Mouse (Mus musculus) skeletal muscle tissue, adult 2 months (tissue): ENCODE measurements at regions not wholly inside any gene's neighbourhood (a gene's known extent, or its start where the extent isn't known, plus 50 kb on each side); places are given as distances from the start of the nearest gene placed in this dataset.

Experiments used
- DNase-seq: peaks from one replicate; pipeline ENCODE4 v3.0.0-alpha.2; 2012; ENCODE audit warnings: low read depth, low spot score

DNA sequence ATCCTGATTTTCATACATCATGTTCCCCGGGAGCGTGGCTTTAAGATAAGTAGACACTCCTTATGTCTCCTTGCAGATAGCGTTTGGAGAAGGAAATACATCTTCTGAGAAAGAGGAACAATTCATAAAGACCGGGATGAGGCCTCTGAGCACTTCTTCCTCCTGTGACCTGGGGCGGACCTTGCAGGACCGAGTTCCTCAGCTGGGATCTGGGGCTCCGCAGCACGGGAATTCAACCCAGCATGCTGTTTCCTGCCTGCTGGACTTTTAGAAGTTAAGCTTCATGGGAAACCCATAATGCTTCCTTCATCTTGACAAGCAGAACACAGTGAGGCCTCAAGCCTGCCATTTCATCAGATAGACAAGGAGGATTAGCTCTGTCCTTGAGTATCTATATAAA, 491.4 kb downstream of the Fam19a5 start:
- no peak for DNase-seq

DNA sequence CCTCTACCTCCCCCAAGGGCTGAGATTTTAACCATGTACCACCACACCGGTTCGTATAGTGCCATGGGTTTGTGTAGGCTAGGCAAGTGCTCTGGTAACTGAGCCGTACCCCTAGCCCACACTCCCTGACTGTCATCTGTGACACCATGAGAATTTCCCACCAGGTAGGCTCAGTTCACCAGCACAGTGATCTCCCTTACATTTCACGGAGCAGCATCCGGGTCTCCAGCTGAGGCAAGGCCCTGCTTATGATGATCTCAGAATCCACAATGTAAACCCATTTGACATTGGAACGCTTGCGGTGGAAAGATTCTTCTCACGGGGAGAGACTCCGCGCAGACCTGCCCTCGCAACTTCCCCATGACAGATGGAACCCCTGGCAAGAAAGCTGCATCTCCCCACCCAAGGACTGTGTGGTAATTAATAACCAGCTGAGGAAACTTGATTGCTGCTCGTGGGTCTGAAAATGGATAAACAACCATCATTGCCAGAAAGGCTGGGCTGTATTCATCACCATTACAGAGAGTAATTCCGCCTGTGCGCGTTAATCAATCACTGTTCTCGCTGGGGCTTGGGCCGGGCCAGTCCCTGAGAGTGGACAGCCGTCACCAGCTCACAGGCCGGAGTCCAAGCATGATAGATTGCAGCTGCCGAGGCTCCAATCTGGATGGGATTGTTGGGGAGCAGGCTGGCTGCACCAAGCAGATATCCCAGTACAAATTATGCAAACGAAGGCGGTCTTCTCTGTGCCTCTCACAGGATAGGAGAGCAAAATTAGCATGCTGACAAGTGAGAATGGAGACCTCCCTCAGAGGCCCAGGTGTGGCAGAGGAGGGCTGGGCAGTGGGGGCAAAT, 492.3 kb downstream of the Fam19a5 start:
- DNase-seq = no peak

DNA sequence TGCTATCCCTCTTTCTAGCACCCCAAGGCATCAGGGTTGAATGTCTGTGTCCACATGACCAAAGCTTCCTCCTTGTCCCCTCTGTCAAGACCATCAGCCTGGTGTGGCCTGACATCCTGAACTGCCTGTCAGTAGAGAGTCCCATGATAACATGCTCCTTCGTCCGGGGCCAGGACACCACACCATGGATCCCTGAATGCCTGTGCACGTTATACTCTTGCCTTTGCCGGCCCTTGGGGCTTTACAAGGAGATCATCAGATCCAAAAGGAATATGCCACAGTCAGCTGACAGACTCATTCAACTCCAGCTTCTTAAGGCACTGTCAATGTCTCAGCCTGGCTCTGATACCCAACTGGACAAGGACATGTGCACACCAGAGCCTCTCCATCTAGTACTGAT, 493.5 kb downstream of the Fam19a5 start:
- no peak for DNase-seq

DNA sequence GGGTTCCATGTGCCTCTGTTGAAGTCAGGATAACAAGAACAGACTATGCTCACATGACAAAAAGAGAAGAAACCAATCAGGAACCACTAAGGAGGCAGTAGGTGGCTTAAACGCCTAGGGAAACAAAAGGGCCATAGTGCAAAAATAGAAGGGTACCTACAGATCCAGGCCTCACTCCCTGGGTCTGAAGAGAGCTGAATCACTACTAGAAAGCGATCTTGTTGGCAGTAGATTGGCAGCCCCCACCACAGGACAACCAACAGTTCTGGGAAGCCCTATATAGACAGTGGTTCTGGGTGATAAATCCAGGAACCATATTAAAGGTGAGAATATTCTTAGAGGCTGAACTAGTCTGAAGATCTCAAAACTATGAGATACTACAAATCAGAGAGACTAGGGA, 498.7 kb downstream of the Fam19a5 start:
- DNase-seq = no peak

DNA sequence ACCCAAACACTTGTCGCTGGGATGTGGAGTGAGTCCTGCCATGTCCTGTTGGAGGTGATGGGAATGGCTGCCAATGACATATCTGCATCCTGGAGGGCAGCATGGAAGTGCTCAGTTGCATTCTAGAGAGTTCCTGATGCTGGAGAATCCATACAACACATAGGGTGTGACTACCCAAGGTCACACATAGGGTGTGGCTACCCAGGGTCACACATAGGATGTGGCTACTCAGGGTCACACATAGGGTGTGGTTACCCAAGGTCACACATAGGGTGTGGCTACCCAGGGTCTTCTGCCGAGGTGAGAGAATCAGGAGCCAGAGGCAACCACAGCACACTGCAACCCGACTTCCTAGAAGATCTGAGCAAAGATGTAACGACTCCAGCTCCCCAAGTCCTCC, 514.0 kb downstream of the Fam19a5 start:
- DNase-seq = no peak

DNA sequence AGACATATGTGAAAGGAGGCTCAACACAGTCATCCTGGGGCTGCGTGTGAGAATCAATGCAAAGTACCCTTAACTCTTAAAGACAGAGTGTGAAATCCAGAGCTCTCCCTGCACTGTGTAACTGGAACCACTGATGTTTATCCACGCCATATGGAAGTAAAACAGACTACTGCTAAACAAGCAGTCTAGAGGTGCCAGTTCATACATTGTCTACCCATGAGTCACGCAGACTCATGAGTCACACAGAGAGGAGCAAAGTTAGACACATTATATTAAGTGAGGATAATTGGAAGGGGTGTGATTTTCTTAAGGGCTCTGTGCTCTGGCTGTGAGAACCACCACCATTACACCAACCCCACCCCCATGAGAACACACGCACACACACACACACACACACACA, 516.8 kb downstream of the Fam19a5 start:
- no peak for DNase-seq

DNA sequence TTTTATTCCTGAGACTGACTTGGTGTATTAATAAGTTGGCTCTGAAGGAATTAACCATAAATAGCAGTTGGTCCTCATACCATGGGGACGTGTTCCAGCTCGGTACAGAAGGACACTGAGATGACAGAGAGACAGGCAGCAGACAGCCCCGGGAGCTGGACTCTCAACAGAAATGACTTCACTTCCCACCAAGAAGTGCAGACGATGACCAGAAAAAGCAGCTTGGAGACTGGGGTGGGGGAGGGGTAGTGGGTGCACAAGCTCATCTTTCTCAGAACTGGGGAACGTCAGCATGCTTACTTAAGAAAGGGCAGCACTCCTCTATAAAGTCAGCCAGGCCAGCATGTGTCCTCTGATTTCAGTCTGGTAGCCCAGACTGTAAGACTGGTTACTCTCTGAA, 518.9 kb downstream of the Fam19a5 start:
- DNase-seq = no peak

DNA sequence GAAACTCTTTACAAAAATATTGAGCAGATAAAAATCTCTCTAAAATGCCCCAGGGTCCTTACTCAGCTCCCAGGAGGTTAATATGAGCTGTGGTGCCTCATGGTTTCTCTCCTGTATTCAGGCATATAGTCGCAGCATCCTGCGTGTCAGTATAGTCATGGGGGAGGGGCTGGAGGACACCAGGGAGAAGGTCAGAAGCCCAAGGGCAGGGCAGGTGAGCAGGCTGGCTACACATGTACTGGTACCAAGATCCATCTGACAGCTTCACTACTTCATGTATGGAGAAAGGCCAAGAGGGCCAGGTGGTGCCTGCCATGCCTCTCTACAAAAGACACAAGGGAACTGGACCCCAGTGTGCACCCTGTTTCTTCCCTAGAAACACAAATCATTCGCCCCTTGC, 524.4 kb downstream of the Fam19a5 start:
- DNase-seq = no peak

DNA sequence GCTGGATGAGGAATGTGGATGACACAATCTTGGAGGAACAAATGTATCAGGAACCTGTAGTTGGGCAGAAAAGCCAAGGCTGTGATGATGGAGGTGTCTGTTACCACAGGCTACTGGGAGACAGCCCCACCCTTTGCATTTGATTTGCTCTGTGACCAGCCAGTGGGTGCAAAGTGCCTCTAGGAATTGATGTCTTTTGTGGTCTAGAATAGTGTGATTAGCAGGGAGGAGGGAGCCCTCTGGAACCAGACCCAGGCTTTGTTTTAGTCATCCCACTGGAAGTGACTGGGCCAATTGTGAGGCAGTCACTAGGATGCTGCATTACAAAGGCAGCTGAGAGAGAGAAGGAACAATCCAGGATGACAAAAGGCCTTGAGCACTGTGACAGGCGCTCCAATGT, 527.4 kb upstream of the Zdhhc25 start:
- DNase-seq = no peak

DNA sequence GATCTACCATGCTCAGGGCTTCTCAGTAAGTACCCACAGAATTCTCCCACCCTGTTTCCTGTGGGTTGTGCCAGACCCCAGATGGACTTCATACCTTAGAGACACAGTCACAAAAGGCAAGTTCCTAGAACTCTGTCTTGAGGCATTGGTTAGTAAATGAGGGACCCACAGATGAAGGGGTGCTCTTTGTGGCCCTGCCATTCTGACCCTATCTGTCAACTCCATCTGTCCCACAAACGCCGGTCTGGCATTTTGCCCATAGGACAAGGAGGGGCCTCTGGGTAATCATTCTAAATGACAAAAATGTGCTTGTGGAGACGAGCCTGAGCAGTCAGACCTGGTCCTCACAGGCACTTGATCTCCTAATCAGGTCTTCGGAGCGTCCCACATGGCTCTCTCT, 516.2 kb upstream of the Zdhhc25 start:
- no peak for DNase-seq

DNA sequence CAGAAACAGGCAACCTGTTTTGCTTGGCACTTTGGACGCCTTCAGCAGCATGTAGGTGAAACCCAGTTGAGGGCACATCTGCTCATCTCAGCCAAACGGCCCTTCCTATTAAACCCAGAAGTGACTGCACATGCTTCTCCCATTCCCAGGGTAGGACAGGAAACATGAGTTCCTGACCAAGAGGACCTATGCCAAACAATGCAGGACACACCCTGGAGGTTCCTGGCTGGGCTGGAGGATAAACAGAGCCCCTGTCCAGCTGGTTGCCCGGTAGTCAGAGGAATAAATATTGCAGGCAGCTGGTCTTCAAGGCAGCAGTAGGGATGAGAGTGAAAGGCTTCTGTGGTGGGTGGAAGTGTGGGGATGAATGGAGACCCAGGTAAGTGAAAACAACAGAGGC, 514.5 kb upstream of the Zdhhc25 start:
- DNase-seq = peak; percentile 2

DNA sequence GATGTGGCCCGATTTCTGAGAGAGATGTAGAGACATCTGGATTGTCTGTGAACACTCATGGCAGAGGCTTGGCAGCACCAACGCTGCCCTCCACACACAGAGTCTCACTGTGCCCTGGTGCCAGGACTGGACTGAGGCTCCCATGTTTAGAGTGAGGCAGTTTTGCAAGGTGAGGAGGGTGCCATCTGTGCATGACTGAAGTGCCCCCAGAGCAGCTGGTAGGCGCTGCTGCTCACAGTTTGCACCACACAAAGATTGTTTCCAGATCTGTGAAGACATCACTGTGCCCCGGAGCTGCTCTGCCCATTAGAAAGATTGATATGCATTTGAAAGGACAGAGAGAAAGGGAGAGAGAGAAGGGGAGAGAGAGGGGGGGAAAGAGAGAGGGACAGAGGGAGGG, 510.6 kb upstream of the Zdhhc25 start:
- DNase-seq = no peak

DNA sequence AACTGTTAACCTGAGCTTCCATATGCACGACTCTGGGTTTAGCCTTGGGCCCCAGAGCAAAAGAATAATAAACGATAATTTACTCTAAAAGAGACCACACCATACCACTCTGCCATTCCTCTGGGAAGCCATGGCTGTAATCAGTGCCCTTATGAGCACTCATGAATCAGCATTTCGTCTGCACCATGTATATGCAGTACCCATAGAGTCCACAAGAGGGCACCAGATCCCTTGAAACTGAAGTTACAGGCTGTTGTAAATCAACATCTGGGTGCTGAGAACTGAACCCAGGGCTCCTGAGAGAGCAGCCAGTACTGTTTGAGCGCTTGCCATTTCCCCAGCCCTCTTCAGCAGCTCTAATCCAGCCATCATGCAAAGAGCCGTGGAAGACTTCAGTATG, 508.7 kb upstream of the Zdhhc25 start:
- DNase-seq = no peak

DNA sequence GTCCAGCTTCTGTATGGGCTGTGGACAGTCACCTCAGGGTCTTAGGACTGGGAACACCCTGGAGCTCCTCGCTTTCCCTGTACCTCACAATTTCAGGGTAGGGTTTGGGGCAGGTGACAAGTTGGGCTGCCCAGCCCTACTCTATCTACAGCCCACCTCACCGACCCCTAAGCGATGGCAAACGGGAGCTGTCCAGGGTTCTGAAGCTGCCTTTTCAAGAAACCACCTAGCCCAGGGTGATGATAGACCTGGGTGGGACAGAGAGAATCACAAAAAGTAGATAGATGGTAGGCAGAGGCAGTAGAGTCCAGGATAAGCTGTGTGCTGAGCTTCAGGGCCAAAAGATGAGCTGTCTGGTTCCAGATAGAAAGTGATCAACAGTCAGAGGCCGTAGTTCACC, 479.7 kb upstream of the Zdhhc25 start:
- DNase-seq = no peak

DNA sequence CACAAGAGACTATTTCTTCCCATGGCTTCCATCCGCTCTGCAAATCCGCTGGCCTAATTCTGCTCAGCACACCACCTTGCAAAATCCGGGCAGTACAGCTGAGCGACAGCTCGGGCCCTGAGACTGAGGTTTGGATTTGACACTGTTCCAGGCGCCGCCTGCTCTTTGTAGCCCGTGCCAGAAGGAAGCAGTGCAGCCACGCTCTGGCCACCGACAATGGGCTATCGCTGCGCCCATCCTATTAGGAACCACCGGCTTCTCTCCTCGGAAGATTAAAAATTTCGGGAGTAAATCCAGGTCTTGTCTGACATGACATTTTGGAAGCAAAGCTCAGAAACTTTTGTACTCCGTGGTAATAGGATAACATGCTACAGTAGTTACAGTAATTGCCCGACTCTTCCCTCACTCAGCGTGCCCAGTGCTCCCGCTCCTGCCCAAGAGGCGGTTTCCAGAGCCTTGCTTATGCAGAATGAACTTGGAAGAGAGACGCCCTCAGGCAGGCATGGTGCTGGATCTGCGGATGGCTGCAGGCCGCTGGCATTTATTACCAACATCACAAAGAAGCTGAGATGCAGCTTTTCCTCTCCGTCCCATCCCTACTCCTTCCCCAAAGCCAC, 476.1 kb upstream of the Zdhhc25 start:
- DNase-seq = no peak

DNA sequence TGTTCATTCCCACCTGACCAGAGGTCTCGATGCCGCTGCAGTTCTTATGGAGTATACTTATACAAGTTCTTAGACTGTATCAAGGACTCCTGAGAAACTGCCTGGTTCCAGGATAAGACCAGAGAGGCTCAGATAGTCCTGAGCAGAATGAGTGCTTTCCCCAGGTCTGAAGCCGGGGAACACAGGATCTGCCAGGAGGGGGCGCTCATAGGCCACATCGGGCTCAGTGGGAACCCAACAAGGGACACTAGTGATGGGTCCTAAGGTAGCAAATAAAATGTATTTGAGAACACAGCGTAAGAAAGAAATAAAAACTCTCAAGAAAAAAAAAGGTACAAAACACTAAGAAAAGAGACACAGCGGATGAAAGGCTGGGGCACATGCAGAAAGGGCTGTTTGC, 454.0 kb upstream of the Zdhhc25 start:
- DNase-seq = no peak

DNA sequence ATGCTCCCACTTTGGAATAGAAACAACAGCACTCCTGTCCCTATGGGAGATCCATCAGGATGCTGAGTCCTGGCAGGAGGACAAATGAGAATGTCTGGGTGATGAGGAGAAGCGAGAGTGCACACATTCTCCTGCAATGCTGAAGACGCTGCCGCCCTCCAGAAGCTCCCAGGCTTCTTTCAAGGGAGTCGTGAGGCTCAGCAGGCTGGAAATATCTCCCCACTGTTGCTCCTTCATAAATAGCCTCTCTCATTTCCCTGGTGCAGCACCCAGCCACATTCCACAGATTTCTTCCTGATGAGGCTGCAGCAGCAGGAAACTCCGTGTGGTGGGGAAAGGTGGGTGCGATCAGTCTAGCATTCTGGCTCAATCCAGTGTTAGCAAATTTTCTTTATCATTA, 448.9 kb upstream of the Zdhhc25 start:
- DNase-seq = no peak

DNA sequence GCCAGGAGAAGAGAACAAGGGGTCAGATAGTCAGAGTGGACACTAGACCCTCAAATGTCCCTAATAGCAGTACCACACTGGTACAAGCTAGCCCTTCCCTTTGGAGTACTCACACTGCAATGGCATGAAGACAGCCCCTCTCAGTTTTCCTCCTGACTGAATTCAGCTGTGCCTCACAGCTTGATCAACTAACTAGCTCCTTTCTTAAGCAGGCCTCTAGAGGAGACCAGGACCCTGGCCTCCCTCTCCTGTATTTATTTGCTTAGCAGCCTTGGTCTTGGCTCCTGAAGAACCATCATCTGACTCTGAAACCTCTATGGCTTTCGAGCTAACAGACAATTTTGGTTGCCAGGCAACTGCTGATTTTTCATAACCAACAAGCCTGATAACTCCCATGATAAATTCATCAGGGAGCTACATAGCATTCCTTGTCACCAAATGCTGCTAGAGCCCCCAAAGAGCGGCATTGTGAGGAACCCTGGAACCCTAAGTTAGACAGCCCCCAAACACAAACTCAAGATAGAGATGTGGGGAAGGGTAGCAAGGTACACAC, 440.4 kb upstream of the Zdhhc25 start:
- DNase-seq = no peak

DNA sequence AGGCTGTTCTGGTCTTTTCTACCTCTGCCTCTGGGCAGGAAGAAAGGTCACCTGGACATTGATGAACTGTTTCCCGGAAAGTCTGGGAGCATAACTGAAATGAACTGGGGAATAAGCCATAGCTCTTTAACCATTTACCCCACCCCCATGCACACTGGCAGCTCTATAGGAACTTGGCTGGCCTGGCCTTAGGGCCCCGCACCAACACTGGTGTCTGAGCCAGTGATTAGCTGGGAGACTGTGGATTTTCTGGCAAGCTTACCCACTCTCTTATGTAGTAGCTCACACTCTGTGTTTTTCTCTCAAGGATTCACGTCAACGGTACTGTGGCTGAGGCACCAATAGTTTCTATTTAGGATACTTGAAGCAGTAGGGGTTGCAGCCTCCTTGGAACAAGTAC, 439.8 kb upstream of the Zdhhc25 start:
- no peak for DNase-seq

DNA sequence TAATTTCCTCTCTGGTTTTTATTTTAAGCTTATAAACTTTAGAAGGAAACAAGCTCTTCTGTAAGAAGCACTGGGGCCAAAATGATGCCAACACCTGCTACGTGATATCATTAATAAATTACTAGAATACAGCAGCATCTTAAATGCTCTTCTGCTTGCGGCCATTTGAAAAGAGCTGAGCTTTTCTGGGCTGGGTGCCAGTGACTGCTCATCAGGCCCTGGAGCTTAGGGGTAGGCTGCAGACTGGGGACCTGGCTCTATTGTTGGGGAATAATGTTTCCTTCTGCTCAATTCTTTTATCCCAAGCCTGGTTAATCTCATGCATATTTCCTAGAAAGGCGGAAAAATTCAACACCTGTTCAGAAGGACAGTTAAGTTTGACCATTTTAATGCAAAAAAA, 436.7 kb upstream of the Zdhhc25 start:
- DNase-seq = no peak

DNA sequence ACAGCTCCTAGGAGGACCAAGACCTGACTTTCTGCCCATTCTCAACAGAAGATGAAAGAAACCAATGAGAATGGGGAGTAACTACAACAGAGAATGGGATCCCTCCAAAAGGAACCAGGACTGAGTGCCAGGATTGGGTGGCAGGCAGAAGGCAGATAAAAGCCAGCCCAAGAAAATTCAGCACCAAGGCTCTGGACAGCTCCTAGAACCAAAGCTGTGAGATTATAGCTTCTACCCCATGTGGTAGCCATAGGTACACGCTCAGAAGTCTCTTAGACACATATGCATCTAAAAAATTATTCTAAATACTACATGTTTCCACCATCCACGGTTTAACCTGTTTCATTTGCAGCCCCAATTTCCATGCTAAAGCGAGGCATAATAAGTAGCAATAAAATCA, 425.8 kb upstream of the Zdhhc25 start:
- no peak for DNase-seq

DNA sequence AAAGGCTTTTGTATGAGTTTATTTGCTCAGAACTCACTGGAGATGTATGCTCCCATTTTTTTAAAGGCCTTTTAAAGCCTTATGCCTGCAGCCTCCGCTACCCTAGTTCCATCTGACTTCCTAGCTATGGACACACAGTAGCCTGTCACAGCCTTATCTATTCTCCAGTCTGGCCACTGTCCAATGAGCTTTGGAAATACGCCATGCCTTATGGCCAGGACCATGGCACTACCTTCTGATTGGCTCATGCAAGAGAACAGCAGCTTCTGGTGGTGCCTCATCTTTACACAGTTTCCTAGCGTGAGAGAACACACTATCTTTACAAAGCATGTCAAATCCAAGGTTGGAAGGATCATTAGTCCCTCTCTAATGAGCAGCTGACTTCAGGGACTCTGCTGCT, 424.1 kb upstream of the Zdhhc25 start:
- no peak for DNase-seq

DNA sequence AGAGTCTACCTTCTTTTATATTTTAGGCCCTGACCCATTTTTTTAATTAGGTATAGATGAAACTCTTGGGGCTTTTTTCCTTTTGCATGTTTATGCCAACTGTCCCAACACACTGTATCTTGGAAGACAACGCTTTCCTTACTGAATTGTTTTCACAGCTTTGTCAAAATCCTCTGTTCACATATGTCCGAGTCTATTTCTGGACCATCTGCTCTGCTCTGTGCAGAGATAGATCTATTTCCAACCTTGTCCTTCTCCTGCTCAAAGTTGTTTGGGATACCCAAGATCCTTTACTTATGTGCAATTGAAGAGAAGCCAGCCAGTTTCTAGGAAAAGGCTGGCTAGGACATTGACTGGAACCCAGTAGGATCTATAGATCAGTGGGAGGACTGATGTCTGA, 403.6 kb upstream of the Zdhhc25 start:
- DNase-seq = no peak
